Mouse (Mus musculus): ENCODE data around the gene 2310061I04Rik.

DNA sequence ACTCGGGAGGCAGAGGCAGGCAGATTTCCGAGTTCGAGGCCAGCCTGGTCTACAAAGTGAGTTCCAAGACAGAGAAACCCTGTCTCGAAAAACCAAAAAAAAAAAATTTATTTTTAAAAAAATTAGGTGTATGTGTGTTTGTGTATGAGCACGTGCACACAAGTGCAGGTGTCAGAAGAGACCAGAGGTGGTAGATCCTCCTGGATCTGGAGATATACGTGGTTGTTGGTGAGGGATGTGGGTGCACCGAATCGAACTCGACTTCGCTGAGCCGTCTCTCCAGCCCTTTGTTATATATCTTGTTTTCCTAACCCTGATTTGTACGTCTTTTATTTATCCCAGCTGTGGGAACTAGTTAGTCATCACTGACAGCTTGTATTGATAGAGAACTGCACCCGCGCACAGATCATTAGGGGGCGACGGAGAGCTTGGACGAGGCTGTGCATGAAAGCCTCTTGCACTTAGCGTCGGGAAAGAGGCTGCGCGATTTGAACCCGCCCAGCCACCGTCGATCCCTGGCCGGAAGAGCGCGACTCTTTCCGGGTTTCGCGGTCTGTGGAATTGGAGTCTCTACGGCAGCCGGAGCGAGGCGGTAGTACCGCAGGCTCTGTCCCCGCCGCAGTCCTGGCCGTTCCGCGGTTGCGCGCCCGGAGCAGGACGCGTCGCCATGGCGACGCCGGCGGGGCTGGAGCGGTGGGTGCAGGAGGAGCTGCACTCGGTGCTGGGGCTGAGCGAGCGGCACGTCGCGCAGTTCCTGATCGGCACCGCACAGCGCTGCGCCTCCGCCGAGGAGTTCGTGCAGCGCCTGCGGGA, 17.8 kb downstream of the 2310061I04Rik start, which contains the start of gene Dhx16:
- TF ChIP-seq CTCF (IDR thresholded peaks at IDR 0.05; ENCODE audit: borderline replicate concordance, insufficient read depth, low read length) (peak; percentile 70), POLR2A (IDR thresholded peaks at IDR 0.05; ENCODE audit: low read depth, low read length) (peak; percentile 52)
